Mouse (Mus musculus) 3134 (cell line): ENCODE data around the gene Zfp747.

Source experiments
- DNase-seq: peaks from one replicate; pipeline ENCODE4 v3.0.0-alpha.2; 2011; ENCODE audit warnings: low spot score; ENCODE audit not compliant: insufficient read length; ENCODE audit errors: extremely low read depth

Zfp747 gene

GRCm38 (mm10) chr7:127341356-127341755 is 34.5 kb downstream of the Zfp747 start:
- DNase-seq: no peak

GRCm38 (mm10) chr7:127337636-127338035 is 38.2 kb downstream of the Zfp747 start:
- no peak for DNase-seq

GRCm38 (mm10) chr7:127335604-127336003 is 40.2 kb downstream of the Zfp747 start:
- no peak for DNase-seq

GRCm38 (mm10) chr7:127333240-127333639 is 42.6 kb downstream of the Zfp747 start:
- no peak for DNase-seq

GRCm38 (mm10) chr7:127326685-127327084 is 49.2 kb downstream of the Zfp747 start:
- no peak for DNase-seq

- DNase-seq: no peak
Measured at GRCm38 (mm10) chr7:127325550-127325949, 50.3 kb downstream of the Zfp747 start.

GRCm38 (mm10) chr7:127324944-127325343 is 50.9 kb downstream of the Zfp747 start:
- DNase-seq: no peak
